Mouse (Mus musculus): Measurements from ENCODE around the gene Traf1.

The Traf1 gene

DNA sequence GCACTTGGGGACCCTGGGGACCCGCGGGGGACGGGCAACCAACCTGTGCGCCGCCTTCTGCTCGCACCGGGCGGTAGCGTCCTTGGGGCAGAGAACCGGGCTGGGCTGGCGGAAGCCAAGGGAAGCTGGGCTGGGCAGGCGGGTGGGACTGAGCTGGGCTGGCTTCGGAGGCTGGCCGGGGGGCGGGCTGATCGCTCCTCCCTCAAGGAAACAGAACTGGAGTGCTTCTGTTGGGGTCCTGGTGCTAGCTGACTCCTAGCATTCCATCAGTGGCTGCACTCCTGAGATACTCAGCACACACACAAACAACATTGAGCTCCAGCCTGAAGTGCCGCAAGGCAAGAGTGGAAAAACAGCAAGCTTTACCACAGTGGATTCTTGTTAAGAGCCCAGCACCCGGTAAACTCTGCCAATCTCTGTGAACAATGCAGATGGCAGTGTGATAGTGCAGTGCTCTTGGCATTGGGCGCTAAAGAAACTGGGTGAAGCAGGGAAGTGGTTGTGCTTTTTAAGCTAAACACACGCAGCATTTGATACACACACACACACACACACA lies at the start of gene Traf1:
Gene Traf1, minus strand, starts transcription at position 292 of the 556 bp plus-strand sequence.
- in situ Hi-C loops (cut with MboI): no loop called here

GRCm38 (mm10) chr2:34998956-34999355 lies 37.4 kb upstream of the Traf1 start:
- in situ Hi-C loops (cut with MboI): no loop called here

DNA sequence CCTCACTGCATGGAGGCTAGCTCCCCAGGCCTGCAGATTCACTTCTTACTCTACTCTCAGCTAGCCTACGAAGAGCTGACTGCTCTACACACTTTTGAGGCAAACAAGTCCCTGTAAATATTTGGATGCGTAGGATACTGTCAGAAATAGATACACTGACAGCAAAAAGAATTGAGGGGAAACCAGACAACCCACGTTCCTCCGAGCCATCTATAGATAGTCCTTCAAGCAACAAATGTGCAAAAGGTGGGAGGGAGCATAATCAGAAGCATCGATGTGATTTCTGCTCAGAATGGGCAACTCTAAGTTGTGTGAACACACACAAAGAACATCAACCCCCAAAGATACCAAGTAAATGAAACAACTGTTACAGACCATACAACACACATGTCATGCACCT lies 34.9 kb upstream of the Traf1 start:
- in situ Hi-C loops (cut with MboI): no loop called here

DNA sequence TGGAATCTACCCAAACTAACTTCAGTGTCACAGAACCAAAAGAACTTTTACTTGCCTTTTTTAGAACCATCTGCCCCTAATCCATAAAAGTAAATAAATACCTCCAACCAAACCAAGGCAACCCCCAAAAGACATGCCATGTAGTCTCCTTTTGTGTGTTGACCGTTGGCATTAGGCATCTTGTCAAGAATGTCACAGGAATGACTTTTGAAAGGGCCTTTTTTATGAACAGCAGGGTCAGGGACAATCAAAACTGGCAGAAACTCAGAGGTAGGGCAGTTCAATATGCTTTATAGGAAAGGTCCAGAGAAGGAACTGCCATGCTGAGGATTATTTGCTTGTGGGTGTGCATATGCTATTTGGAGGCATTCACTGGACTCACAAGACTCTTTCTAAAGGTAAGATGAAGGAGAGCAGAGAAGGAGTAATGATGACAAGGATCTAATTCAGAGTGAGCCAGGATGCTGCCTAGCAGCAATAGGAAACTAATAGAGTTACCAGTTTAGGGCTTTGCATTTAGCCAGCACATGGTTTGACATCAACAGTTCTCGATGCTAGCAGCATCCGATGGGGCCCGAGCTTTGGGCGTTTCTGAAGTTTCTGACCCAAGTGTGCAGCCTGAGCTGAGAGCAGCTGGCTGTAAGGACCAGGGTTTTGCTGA lies 32.3 kb upstream of the Traf1 start:
- in situ Hi-C loops (cut with MboI): no loop called here

DNA sequence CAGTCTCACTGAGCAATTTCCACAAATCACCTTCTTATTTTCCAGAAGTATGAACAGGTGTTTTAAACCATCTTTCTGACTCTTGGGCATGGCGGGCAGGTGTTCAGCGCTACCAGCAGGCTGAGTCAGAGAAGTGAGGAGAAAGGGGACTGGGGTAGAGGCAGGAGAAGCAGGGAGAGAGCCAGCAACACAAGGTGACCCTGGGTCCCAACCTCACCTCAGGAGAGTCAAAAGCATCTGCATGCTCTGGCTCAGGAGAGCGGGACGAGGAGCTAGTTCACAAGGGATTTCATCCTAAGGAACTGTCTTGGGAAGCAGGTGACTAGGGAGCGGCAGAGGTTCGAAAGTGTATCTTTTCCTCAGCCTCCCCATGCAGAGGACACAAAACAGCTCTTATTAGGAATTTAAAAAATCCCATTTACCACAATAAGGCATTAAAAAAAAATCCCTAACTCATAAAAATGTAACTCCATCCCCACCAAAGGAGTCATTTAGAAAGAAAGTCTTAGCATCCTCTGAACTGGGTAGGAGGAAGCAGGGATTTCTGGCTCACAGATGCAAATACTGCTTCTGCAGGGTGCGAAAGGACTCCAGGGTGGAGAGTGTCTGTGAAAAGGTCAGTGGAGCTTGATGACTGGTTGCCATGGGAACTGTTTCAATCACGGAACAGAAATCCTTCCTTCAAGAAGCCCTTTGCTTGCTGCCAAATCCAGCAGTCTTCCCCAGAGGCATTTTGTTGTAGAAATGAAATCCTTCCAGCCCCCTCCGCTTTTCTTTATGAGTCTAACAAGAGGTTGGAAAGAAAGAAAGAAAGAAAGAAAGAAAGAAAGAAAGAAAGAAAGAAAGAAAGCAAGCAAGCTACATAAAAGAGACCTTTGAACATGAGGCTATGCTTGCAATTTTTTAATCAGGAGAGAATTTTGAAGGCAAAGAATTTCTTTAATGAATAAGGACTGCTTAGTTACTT lies 31.4 kb upstream of the Traf1 start:
- in situ Hi-C loops (cut with MboI): no loop called here

DNA sequence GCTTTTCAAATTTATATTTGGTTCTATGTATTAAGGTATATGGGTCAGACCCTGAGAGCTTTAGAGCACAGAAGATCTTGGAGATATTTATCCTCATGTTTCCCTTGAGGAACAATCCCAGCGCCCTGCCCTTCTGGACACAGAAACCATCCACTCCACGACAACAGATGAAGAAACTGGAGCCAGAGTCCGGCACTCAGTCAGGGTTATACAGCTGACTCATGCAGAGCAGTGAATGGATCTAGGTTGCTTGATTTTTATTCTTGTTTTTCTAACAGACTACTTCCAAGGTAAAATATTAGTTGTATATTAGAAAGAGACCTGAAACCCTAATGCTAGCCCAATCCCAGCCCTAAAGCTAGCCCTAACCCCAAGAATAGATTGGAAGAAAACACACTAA lies 30.4 kb upstream of the Traf1 start:
- in situ Hi-C loops (cut with MboI): no loop called here

DNA sequence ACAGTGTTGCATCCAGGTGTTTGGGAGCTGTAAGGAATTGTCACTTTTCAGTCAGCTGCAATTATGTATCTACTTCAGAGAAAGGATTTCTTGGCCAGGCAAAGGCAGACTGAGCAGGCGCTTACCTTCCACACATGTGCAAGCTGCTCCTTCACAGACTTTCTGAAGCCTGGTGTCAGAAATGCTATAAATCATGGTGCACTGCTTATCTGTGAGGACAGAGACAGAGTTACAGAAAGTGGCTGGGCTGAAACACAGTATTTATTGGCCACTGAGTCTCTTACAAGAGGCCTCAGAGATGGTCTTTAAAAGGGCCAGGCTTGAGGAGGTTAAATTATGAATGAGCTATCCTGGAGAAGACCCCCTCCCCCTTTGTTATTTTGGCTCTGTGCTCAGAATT lies 28.2 kb upstream of the Traf1 start:
- in situ Hi-C loops (cut with MboI): no loop called here

DNA sequence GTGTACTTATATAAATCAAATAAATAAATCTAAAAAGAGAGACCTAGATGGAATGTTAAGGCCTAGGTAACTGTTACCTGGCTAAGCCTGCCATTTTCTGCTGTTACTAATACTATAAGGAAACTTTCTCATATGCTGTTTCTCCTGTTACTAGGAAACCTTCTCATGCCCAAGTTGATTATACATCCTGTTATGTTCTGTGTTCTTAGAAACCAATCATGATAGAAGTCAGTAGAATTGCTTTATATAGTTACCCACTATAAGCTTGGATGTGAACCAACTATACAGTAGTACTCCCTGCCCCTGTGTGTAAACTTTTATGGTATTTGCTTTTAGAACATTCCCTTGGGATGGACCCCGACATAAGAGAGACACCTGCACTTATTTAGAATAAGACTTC lies 26.0 kb upstream of the Traf1 start:
- in situ Hi-C loops (cut with MboI): no loop called here

GRCm38 (mm10) chr2:34984885-34985284 lies 23.3 kb upstream of the Traf1 start:
- in situ Hi-C loops (cut with MboI): no loop called here

DNA sequence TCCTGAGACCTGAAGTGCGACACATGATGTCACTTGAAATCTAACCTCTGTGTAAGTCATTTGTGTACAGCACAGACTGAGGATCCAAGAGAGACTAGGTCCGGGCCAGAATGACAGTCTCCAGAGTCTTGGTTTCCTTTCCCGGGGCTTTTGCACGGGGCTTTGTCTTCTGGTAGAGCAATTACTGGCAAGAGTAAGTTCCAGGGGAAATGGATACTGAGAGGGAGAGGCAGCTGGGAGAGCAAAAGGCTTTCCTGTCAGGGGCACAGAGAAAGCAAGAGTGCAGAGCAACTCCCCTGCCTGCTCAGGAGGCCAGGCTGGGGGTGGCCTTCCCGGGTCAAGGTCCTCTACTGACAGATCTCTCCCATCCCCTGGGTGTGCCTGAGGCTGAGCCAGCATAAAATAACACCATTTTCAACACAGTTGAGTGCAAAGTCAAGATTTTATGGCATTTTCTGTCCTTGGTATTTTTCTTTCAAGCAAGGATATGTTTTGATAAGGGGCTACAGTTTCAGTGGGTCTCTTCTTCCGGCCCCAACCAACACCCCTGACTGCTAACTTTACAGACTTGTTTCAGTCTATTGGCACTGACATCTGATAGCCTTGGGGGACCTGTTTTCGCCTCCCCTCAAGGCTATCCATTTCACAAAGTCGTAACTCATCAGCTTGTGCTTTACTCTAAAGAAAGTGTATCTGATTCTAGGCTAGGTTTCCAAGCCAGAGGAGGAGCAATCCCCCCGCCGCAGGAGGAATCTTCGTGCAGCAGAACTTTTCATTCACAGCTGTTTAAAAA lies 21.5 kb upstream of the Traf1 start:
- in situ Hi-C loops (cut with MboI): no loop called here

DNA sequence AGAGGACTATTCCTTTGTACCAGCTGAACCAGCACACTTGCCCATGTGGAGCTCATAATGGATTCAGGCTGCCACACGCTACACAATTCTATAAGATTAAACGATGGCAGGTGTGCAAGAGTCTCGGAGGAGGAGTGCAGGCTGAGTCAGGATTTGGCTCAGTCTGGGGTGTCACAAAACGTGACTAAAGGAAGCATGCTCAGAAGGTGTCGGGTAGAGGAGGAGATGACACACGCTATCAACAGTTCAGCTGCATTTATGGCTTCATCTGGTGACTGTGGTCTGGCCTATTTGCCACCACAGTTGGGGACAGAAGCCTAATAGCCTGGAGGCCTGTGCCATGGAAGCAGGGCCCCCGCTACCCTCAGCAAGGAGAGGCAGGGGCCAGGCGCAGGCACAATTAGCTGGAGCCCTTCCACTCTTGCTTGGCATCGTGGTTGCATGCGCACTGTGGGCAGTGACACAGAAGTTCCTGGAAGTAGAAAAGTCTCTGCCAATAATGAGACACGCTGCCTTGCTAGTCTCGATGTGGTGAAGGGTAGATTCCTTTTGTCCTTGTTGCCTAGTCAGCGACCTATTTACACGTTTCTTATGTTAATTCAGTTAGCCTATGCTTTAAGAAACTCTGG lies 20.6 kb upstream of the Traf1 start:
- in situ Hi-C loops (cut with MboI): no loop called here

DNA sequence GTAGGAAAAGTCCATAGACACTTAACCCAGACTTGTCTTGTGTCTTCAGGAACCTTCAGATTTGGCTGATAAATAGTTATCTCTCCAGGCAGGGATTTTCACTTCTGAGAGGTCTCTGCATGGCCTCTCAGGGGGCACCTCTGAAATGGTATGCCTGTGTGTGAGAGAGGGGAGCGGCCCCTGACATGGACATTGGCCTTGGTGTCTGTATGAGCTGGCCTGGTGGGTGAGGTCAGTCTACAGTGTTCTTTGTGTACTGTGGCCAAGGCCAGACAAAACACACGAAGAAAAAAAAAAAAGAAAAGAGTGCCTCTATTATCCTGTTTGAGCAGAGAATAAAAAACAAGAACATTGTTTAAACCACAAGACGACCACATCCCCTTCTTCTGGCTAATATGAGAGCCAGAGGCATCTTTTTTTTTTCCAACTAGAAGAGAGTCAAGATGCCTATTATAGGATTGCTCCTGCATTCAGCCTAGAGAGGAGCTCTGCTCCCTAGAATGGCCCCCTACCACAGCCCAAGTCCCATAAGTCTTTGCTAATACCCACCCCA lies 18.0 kb upstream of the Traf1 start:
- in situ Hi-C loops (cut with MboI): no loop called here

DNA sequence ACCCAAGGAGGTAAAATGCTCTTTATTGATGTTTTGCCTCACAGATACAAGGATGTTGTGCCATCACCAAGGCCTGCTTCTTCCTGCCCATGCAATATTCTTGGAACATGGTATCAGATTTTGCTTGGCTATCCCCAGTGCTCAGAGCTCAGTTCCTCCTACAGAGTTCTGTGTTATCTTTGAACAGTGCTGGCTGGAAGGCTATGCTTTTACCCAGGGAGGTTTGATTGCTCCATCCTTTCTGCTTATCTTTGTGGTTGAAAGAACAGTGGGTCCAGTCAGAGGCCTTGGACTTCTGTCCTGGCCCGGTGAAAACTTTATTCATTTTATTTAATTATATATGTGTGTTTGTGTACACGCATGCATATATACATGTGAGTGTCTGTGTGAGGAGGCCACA lies 16.7 kb upstream of the Traf1 start:
- in situ Hi-C loops (cut with MboI): no loop called here

DNA sequence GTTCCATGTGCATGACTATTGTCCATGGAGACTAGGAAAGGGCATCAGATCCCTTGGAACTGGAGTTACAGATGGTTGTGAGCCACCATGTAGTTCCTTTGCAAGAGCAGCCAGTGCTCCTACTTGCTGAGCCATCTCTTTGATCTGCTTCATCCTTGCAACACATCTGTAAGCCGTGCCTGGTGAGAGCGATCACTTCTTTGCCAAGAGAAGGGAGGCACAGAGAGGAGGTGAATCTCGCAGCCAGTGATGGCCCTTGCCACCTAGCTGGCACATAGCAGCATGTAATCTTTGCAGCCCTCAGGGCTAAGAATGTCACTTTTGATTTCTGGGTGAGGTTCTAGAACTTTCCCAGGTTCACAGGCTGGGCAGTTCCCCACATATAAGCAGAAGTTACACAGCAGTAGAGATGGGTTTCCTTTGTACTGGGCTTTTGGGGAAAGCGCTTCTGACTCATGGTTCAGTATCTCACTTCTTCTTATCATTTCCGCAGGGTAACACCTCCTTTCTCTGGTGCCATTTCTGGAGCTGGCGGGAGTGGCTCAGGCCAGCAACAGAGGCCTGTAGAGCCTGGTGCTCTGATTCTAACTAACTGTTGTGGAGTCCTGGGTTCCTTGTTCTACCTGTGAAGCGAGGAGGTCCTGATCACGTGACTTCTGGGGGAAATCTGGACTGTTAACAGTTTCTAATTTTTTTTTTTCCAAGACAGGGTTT lies 15.5 kb upstream of the Traf1 start:
- in situ Hi-C loops (cut with MboI): no loop called here

DNA sequence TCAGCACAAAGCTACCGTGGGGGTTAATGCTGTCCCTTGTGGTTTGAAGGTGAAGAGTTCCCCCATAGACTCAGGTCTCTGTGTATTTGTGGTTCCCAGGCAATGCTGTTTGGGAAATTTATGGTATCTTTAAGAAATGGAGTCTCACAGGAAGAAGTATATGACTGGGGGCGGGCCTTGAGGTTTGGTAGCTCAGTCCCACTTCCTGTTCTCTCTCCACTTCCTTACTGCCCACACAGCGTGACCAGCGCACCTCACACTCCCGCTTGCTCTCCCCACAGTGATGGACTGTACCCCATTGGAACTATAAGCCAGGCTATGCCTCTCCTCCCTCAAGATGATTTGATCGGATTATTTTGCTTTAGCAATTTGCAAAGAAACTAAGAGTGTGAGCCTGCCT lies 14.9 kb upstream of the Traf1 start:
- in situ Hi-C loops (cut with MboI): no loop called here

GRCm38 (mm10) chr2:34973087-34973486 lies 11.5 kb upstream of the Traf1 start:
- in situ Hi-C loops (cut with MboI): no loop called here

- in situ Hi-C loops (cut with MboI): no loop called here
Measured at GRCm38 (mm10) chr2:34971080-34971888, 9.7 kb upstream of the Traf1 start.

DNA sequence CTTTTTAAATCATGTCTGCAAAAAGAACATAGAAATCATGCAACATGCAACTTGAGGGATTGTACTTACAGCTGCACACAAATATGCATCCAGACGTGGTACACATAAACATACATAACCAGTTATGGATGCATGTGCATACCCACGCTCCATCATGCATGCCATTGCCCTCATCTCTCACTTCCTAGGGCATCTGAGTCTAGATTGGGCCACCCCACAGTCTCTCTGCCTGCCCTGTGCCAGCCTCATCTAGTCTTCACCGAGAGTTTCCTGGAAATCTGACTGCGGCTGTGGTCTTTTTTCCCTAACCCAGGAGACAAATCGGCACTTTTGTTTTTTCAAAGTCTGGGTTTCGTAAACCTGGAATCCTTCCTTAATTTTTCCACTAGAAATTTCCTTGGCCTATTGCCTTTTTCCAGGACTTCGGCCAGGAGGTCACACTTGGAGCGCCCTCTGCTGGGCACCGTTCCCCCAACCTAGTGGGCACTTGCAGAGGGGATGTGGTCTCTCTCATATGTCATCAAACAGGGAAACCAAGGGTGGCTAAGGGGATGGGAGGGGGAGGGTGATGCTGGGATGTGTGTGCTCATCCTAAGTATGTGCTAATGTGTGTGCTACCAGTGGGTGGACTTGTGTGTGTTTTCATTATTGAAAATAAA lies 8.6 kb upstream of the Traf1 start:
- in situ Hi-C loops (cut with MboI): no loop called here

DNA sequence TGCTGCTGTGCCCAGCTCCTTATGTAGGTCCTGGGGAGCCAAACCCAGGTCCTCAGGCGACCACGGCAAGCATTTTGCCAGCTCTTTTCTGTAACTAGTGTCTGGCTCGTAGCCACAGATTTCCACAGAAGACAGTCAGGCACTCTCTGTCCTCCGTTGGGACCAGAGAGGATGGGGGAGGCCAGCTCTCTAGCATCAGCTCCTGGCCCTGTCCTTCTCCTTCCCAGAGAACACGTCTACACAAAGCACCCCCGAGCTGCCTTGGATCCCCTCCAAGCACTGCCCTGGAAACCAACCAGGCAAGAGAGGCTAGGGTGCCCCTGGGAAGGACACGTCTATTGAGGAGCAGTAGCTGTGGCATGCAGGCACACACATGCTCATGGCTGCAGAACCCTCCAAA lies 7.6 kb upstream of the Traf1 start:
- in situ Hi-C loops (cut with MboI): loop anchor here (5.0 kb wide), 1 partner anchor 67 kb away; no protein-coding TSS in a partner anchor
